In genomic region chr1:180936610-180937398, GRCm38 (mm10) we compare ENCODE assay signal across 8 mouse cellular contexts. TPM values are rescaled to one million over a fixed set of nuclear protein-coding genes. Genes with fewer than 3 reads are reported as not detected.
DNase-seq lines count a peak whose midpoint lies in the region; ATAC-seq and TF ChIP-seq lines count a peak whose summit lies in the region.
"Not testable (repeated sequence)": the region's sequence is repeated elsewhere in the genome, so short reads cannot be mapped to it uniquely, and the experiment has no call there.

No protein-coding gene starts in this region.

- H3K9me3 ChIP-seq in forebrain, embryonic 16.5 days (ENCODE audit: control insufficient read depth, low read length); kidney, embryonic 15.5 days (replicated peaks); liver, embryonic 12.5 days (replicated peaks); midbrain, embryonic 13.5 days: not testable (repeated sequence)

- peak; percentile 70 for ATAC-seq in CD4-positive, CD25-positive, alpha-beta regulatory T cell, adult 4 months
- peak; percentile 81 for ATAC-seq in forebrain, embryonic 16.5 days
- peak; percentile 91 for ATAC-seq in kidney, embryonic 15.5 days (replicated peaks; ENCODE audit: low FRiP score)
- peak; percentile 98 for ATAC-seq in liver, embryonic 12.5 days
- 0 out of 2 replicates have a peak, but pooled peaks have one; percentile 66 for ATAC-seq in midbrain, embryonic 13.5 days

- WGBS in forebrain, embryonic 16.5 days: 1% methylated on average over 29 of the region's 41 CpGs
- WGBS in kidney, embryonic 15.5 days: 2% methylated on average over 38 of the region's 41 CpGs
- 2% methylated on average over 41 of the region's 41 CpGs for WGBS in liver, embryonic 12.5 days (ENCODE audit: insufficient replicate concordance)
- WGBS in midbrain, embryonic 13.5 days: 2% methylated on average over 41 of the region's 41 CpGs
- 12% methylated on average over 39 of the region's 41 CpGs for WGBS in spleen, adult 2 months

- not testable (repeated sequence) for TF ChIP-seq POLR2A in spleen, adult 2 months (IDR thresholded peaks at IDR 0.05; ENCODE audit: low read depth, low read length)

- not testable (repeated sequence) for H3K4me1 ChIP-seq in brown adipose tissue, adult 24 weeks (ENCODE audit: control insufficient read depth, insufficient read depth, insufficient read length, low read length); forebrain, embryonic 16.5 days (replicated peaks; ENCODE audit: control insufficient read depth, insufficient read depth, low read length); kidney, embryonic 15.5 days; spleen, adult 2 months (ENCODE audit: control insufficient read depth, insufficient read depth, insufficient read length)
- H3K4me1 ChIP-seq in liver, embryonic 12.5 days: peaks cover 63% of the 10 kb centered on the region
- peaks cover 17% of the 10 kb centered on the region for H3K4me1 ChIP-seq in midbrain, embryonic 13.5 days (replicated peaks)

- H3K4me3 ChIP-seq in brown adipose tissue, adult 24 weeks (ENCODE audit: insufficient read depth, low read depth, low read length): peak overlapping the region; percentile 53
- H3K4me3 ChIP-seq in forebrain, embryonic 16.5 days (replicated peaks; ENCODE audit: low read length): peak overlapping the region; percentile 30
- peak overlapping the region; percentile 36 for H3K4me3 ChIP-seq in kidney, embryonic 15.5 days (replicated peaks)
- peak overlapping the region; percentile 56 for H3K4me3 ChIP-seq in liver, embryonic 12.5 days
- peak overlapping the region; percentile 22 for H3K4me3 ChIP-seq in midbrain, embryonic 13.5 days (replicated peaks)
- peak overlapping the region; percentile 43 for H3K4me3 ChIP-seq in spleen, adult 2 months (ENCODE audit: extremely low read depth, insufficient read depth, insufficient read length)

- peaks cover 37% of the 10 kb centered on the region for H3K27me3 ChIP-seq in forebrain, embryonic 16.5 days (replicated peaks; ENCODE audit: control insufficient read depth, insufficient read depth, low read length)
- peaks cover 58% of the 10 kb centered on the region for H3K27me3 ChIP-seq in kidney, embryonic 15.5 days
- peaks cover 53% of the 10 kb centered on the region for H3K27me3 ChIP-seq in liver, embryonic 12.5 days (replicated peaks)
- H3K27me3 ChIP-seq in midbrain, embryonic 13.5 days: peaks cover 71% of the 10 kb centered on the region
- H3K27me3 ChIP-seq in spleen, adult 2 months (ENCODE audit: control insufficient read depth, insufficient read depth, low read length): not testable (repeated sequence)

- peak; percentile 57 to 59 for DNase-seq in heart, postnatal 10 days
- DNase-seq in spleen, adult 2 months (ENCODE audit: low read depth in 1 of 2, low spot score in 2 of 2): not testable (repeated sequence)

- not testable (repeated sequence) for H3K36me3 ChIP-seq in forebrain, embryonic 16.5 days (ENCODE audit: control insufficient read depth, insufficient read depth); kidney, embryonic 15.5 days; liver, embryonic 12.5 days; midbrain, embryonic 13.5 days; spleen, adult 2 months (ENCODE audit: control insufficient read depth, insufficient read depth, low read length)

- H3K27ac ChIP-seq in brown adipose tissue, adult 24 weeks (replicated peaks; ENCODE audit: low read depth, low read length); forebrain, embryonic 16.5 days (ENCODE audit: low read length); kidney, embryonic 15.5 days; midbrain, embryonic 13.5 days; spleen, adult 2 months (ENCODE audit: insufficient read depth, low read length): not testable (repeated sequence)
- peak overlapping the region; percentile 71 for H3K27ac ChIP-seq in liver, embryonic 12.5 days

- intact Hi-C loops in heart, postnatal 10 days (cut with DNase I): not testable (repeated sequence)

- not testable (repeated sequence) for TF ChIP-seq CTCF in spleen, adult 2 months (IDR thresholded peaks at IDR 0.05; ENCODE audit: extremely low read depth, insufficient read depth, insufficient read length, insufficient replicate concordance)

- H3K4me2 ChIP-seq in forebrain, embryonic 16.5 days (ENCODE audit: low read length): peak overlapping the region; percentile 46
- peak overlapping the region; percentile 62 for H3K4me2 ChIP-seq in kidney, embryonic 15.5 days
- H3K4me2 ChIP-seq in liver, embryonic 12.5 days: peak overlapping the region; percentile 80
- peak overlapping the region; percentile 45 for H3K4me2 ChIP-seq in midbrain, embryonic 13.5 days (replicated peaks)

- H3K9ac ChIP-seq in forebrain, embryonic 16.5 days (replicated peaks; ENCODE audit: low read depth, low read length); midbrain, embryonic 13.5 days (replicated peaks): not testable (repeated sequence)
- peak overlapping the region; percentile 36 for H3K9ac ChIP-seq in kidney, embryonic 15.5 days
- peak overlapping the region; percentile 70 for H3K9ac ChIP-seq in liver, embryonic 12.5 days

RNA-seq across cellular contexts. Expression of gene Lefty1, which starts 2.0 kb away (rescaled TPM):
- polyA plus RNA-seq in CD4-positive, CD25-positive, alpha-beta regulatory T cell, adult 4 months (2017; shearing (Covaris generic)): not detected
- not detected in 2 replicates for polyA plus RNA-seq in brown adipose tissue, adult 24 weeks (2012; ENCODE audit: insufficient read depth, insufficient read length, missing spikeins)
- 0.30 and 0.39 TPM in 2 replicates for polyA plus RNA-seq in forebrain, embryonic 16.5 days (2015; fragmentation: Nextera tagmentation; extraction: Ambion mirVana)
- total RNA-seq in heart, postnatal 10 days (2021): 1 to 10 TPM in 1 of 2 experiments, under 1 TPM in 1; 0.57 to 1.1 TPM
- 1.3 TPM in 2 replicates for polyA plus RNA-seq in kidney, embryonic 15.5 days (2015; fragmentation: Nextera tagmentation; extraction: Ambion mirVana)
- polyA plus RNA-seq in liver, embryonic 12.5 days (2016; fragmentation: Nextera tagmentation; extraction: Ambion mirVana): 4.7 and 7.1 TPM in 2 replicates
- 0.31 TPM in 1 of 2 replicates, not detected in the other for polyA plus RNA-seq in midbrain, embryonic 13.5 days (2015; fragmentation: Nextera tagmentation; extraction: Ambion mirVana)
- 10.9 and 16.8 TPM in 2 replicates for polyA plus RNA-seq in spleen, adult 2 months (2012; rRNA removed)

RNA-seq across cellular contexts. Expression of gene Tmem63a, which starts 5.3 kb away (rescaled TPM):
- polyA plus RNA-seq in CD4-positive, CD25-positive, alpha-beta regulatory T cell, adult 4 months (2017; shearing (Covaris generic)): 10 to 100 TPM; 17.2 to 34.7 TPM
- 6.1 and 6.3 TPM in 2 replicates for polyA plus RNA-seq in brown adipose tissue, adult 24 weeks (2012; ENCODE audit: insufficient read depth, insufficient read length, missing spikeins)
- 1.3 and 2.0 TPM in 2 replicates for polyA plus RNA-seq in forebrain, embryonic 16.5 days (2015; fragmentation: Nextera tagmentation; extraction: Ambion mirVana)
- total RNA-seq in heart, postnatal 10 days (2021): 10 to 100 TPM; 15.1 to 18.5 TPM
- polyA plus RNA-seq in kidney, embryonic 15.5 days (2015; fragmentation: Nextera tagmentation; extraction: Ambion mirVana): 10.2 and 12.5 TPM in 2 replicates
- polyA plus RNA-seq in liver, embryonic 12.5 days (2016; fragmentation: Nextera tagmentation; extraction: Ambion mirVana): 6.5 and 6.6 TPM in 2 replicates
- 0.93 and 1.8 TPM in 2 replicates for polyA plus RNA-seq in midbrain, embryonic 13.5 days (2015; fragmentation: Nextera tagmentation; extraction: Ambion mirVana)
- 38.6 and 42.5 TPM in 2 replicates for polyA plus RNA-seq in spleen, adult 2 months (2012; rRNA removed)

RNA-seq across cellular contexts. Expression of gene Pycr2, which starts 32.7 kb away (rescaled TPM):
- 10 to 100 TPM; 40.9 to 59.2 TPM for polyA plus RNA-seq in CD4-positive, CD25-positive, alpha-beta regulatory T cell, adult 4 months (2017; shearing (Covaris generic))
- polyA plus RNA-seq in brown adipose tissue, adult 24 weeks (2012; ENCODE audit: insufficient read depth, insufficient read length, missing spikeins): 13.3 and 18.2 TPM in 2 replicates
- 78.8 and 84.8 TPM in 2 replicates for polyA plus RNA-seq in forebrain, embryonic 16.5 days (2015; fragmentation: Nextera tagmentation; extraction: Ambion mirVana)
- total RNA-seq in heart, postnatal 10 days (2021): 10 to 100 TPM; 16.7 to 17.4 TPM
- polyA plus RNA-seq in kidney, embryonic 15.5 days (2015; fragmentation: Nextera tagmentation; extraction: Ambion mirVana): 96.2 and 103 TPM in 2 replicates
- 146 and 150 TPM in 2 replicates for polyA plus RNA-seq in liver, embryonic 12.5 days (2016; fragmentation: Nextera tagmentation; extraction: Ambion mirVana)
- polyA plus RNA-seq in midbrain, embryonic 13.5 days (2015; fragmentation: Nextera tagmentation; extraction: Ambion mirVana): 76.6 and 83.1 TPM in 2 replicates
- 41.7 and 53.9 TPM in 2 replicates for polyA plus RNA-seq in spleen, adult 2 months (2012; rRNA removed)

RNA-seq across cellular contexts. Expression of gene Lefty2, which starts 43.9 kb away (rescaled TPM):
- not detected for polyA plus RNA-seq in CD4-positive, CD25-positive, alpha-beta regulatory T cell, adult 4 months (2017; shearing (Covaris generic))
- not detected in 2 replicates for polyA plus RNA-seq in brown adipose tissue, adult 24 weeks (2012; ENCODE audit: insufficient read depth, insufficient read length, missing spikeins)
- 4.1 and 6.6 TPM in 2 replicates for polyA plus RNA-seq in forebrain, embryonic 16.5 days (2015; fragmentation: Nextera tagmentation; extraction: Ambion mirVana)
- under 1 TPM in 1 of 2 experiments, not detected in 1; 0.27 TPM for total RNA-seq in heart, postnatal 10 days (2021)
- 0.12 TPM in 1 of 2 replicates, not detected in the other for polyA plus RNA-seq in kidney, embryonic 15.5 days (2015; fragmentation: Nextera tagmentation; extraction: Ambion mirVana)
- polyA plus RNA-seq in liver, embryonic 12.5 days (2016; fragmentation: Nextera tagmentation; extraction: Ambion mirVana): not detected in 2 replicates
- polyA plus RNA-seq in midbrain, embryonic 13.5 days (2015; fragmentation: Nextera tagmentation; extraction: Ambion mirVana): 0.27 and 0.31 TPM in 2 replicates
- polyA plus RNA-seq in spleen, adult 2 months (2012; rRNA removed): not detected in 2 replicates
